22 mouse cellular contexts compared by ENCODE assay signal in genomic region chr11:66946922-66947321, GRCm38 (mm10). TPM values are rescaled to one million over a fixed set of nuclear protein-coding genes. Genes with fewer than 3 reads are reported as not detected.
DNase-seq lines count a peak whose midpoint lies in the region; ATAC-seq and TF ChIP-seq lines count a peak whose summit lies in the region.
"Had no signal": no experiment of that assay in that cellular context is flagged by ENCODE, and none has a peak within 500 bp of the region (broad histone marks: within the 10 kb centered on the region; RNA-seq: fewer than 3 reads in every experiment).

No protein-coding gene starts in this region.

- no peak for TF ChIP-seq EP300 in stomach, postnatal 0 days (optimal IDR thresholded peaks at IDR 0.05)

- TF ChIP-seq CTCF in lung, adult 2 months (IDR thresholded peaks at IDR 0.05; ENCODE audit: insufficient read depth, low read length), result no peak
- no peak for TF ChIP-seq CTCF in E14TG2a.4 (conservative IDR thresholded peaks at IDR 0.05; ENCODE audit: low read length)
- TF ChIP-seq CTCF in intestine, postnatal 0 days (IDR thresholded peaks at IDR 0.05; ENCODE audit: low read depth), result no peak
- TF ChIP-seq CTCF in stomach, postnatal 0 days (IDR thresholded peaks at IDR 0.05; ENCODE audit: low read depth), result no peak

- DNase-seq in lung, adult 2 months, result no peak
- DNase-seq in stomach, postnatal 0 days (ENCODE audit: low spot score), result peak; percentile 68
- no peak for DNase-seq in layer of hippocampus, postnatal 10 days (ENCODE audit: low spot score in 2 of 2)
- DNase-seq: adrenal gland, adult 8-10 months; adrenal gland, postnatal 36 days; cerebellum, adult 8-10 months; cerebellum, postnatal 25 days; gastrocnemius, postnatal 36 days; heart, adult 11 months; heart, postnatal 36 days had no signal

- no peaks in the 10 kb centered on the region for H3K27me3 ChIP-seq in lung, embryonic 15.5 days
- no peaks in the 10 kb centered on the region; the same call in 1 of the 2 replicates for H3K27me3 ChIP-seq in E14TG2a.4 (ENCODE audit: insufficient read depth, low read length)
- no peaks in the 10 kb centered on the region for H3K27me3 ChIP-seq in intestine, postnatal 0 days (replicated peaks; ENCODE audit: control insufficient read depth, insufficient read depth, low read length)
- H3K27me3 ChIP-seq in stomach, postnatal 0 days (ENCODE audit: control insufficient read depth, insufficient read depth, low read length), result no peaks in the 10 kb centered on the region
- H3K27me3 ChIP-seq: embryonic facial prominence, embryonic 12.5 days; forebrain, embryonic 15.5 days; heart, embryonic 13.5 days had no signal

- no peak for ATAC-seq in lung, embryonic 15.5 days (ENCODE audit: borderline replicate concordance, extremely low read depth, low FRiP score, low TSS enrichment)
- peak; percentile 41 for ATAC-seq in intestine, postnatal 0 days
- peak; percentile 81 for ATAC-seq in stomach, postnatal 0 days (ENCODE audit: low FRiP score, low TSS enrichment)
- ATAC-seq in megakaryocyte progenitor cell, adult 5-6 weeks (replicated peaks; ENCODE audit: poor library complexity), result no peak
- ATAC-seq: forebrain, embryonic 15.5 days had no signal

- no peak for TF ChIP-seq POLR2A in lung, adult 2 months (IDR thresholded peaks at IDR 0.05; ENCODE audit: borderline replicate concordance, extremely low read depth, low read depth, low read length)

- no peaks in the 10 kb centered on the region for H3K4me1 ChIP-seq in lung, embryonic 15.5 days
- no peaks in the 10 kb centered on the region for H3K4me1 ChIP-seq in lung, adult 2 months (ENCODE audit: control insufficient read depth, insufficient read depth, low read length)
- no peaks in the 10 kb centered on the region for H3K4me1 ChIP-seq in E14TG2a.4 (replicated peaks; ENCODE audit: low read depth, low read length)
- no peaks in the 10 kb centered on the region for H3K4me1 ChIP-seq in intestine, postnatal 0 days (replicated peaks; ENCODE audit: control insufficient read depth, insufficient read depth, low read length)
- no peaks in the 10 kb centered on the region for H3K4me1 ChIP-seq in stomach, postnatal 0 days (replicated peaks; ENCODE audit: control insufficient read depth, insufficient read depth)
- H3K4me1 ChIP-seq: embryonic facial prominence, embryonic 12.5 days; forebrain, embryonic 15.5 days; heart, embryonic 13.5 days had no signal

- no peak overlapping the region for H3K4me2 ChIP-seq in lung, embryonic 15.5 days
- H3K4me2 ChIP-seq in intestine, postnatal 0 days (replicated peaks; ENCODE audit: low read depth), result peak overlapping the region; percentile 51
- H3K4me2 ChIP-seq in stomach, postnatal 0 days (replicated peaks; ENCODE audit: low read depth), result 0 out of 2 replicates have a peak overlapping the region, but pooled peaks have one; percentile 9
- H3K4me2 ChIP-seq: embryonic facial prominence, embryonic 12.5 days; forebrain, embryonic 15.5 days; heart, embryonic 13.5 days had no signal

- H3K9ac ChIP-seq in lung, embryonic 15.5 days, result no peak overlapping the region
- 0 out of 2 replicates have a peak overlapping the region, but pooled peaks have one; percentile 34 for H3K9ac ChIP-seq in intestine, postnatal 0 days (ENCODE audit: low read depth, low read length)
- H3K9ac ChIP-seq in stomach, postnatal 0 days (ENCODE audit: low read length), result 0 out of 2 replicates have a peak overlapping the region, but pooled peaks have one; percentile 13
- H3K9ac ChIP-seq: embryonic facial prominence, embryonic 12.5 days; forebrain, embryonic 15.5 days; heart, embryonic 13.5 days had no signal

- 0 out of 2 replicates have a peak overlapping the region, but pooled peaks have one; percentile 27 for H3K27ac ChIP-seq in lung, embryonic 15.5 days
- H3K27ac ChIP-seq in intestine, postnatal 0 days (ENCODE audit: low read depth, low read length), result peak overlapping the region; percentile 65
- peak overlapping the region; percentile 78 for H3K27ac ChIP-seq in stomach, postnatal 0 days (replicated peaks)
- H3K27ac ChIP-seq: embryonic facial prominence, embryonic 12.5 days; forebrain, embryonic 15.5 days; heart, embryonic 13.5 days had no signal

- no peaks in the 10 kb centered on the region for H3K9me3 ChIP-seq in lung, embryonic 15.5 days
- peaks cover 36% of the 10 kb centered on the region for H3K9me3 ChIP-seq in E14TG2a.4 (ENCODE audit: low read length)
- H3K9me3 ChIP-seq in intestine, postnatal 0 days (ENCODE audit: control insufficient read depth), result no peaks in the 10 kb centered on the region
- H3K9me3 ChIP-seq in stomach, postnatal 0 days (ENCODE audit: control insufficient read depth, low read length), result no peaks in the 10 kb centered on the region
- H3K9me3 ChIP-seq: embryonic facial prominence, embryonic 12.5 days; forebrain, embryonic 15.5 days had no signal

- 61% methylated on average over 6 of the region's 6 CpGs for WGBS in lung, embryonic 15.5 days
- WGBS in lung, adult 2 months, result 60% methylated on average over 6 of the region's 6 CpGs
- 48% methylated on average over 6 of the region's 6 CpGs for WGBS in intestine, postnatal 0 days
- WGBS in stomach, postnatal 0 days, result 57% methylated on average over 6 of the region's 6 CpGs

- no peaks in the 10 kb centered on the region for H3K36me3 ChIP-seq in lung, embryonic 15.5 days
- H3K36me3 ChIP-seq in E14TG2a.4 (ENCODE audit: insufficient read depth, low read length), result 0 out of 2 replicates have a peak, but pooled peaks cover 3% of the 10 kb centered on the region
- no peaks in the 10 kb centered on the region for H3K36me3 ChIP-seq in intestine, postnatal 0 days (ENCODE audit: control insufficient read depth, insufficient read depth)
- H3K36me3 ChIP-seq in stomach, postnatal 0 days (ENCODE audit: control insufficient read depth, insufficient read depth, low read length), result no peaks in the 10 kb centered on the region
- H3K36me3 ChIP-seq: embryonic facial prominence, embryonic 12.5 days; forebrain, embryonic 15.5 days; heart, embryonic 13.5 days had no signal

- no peak overlapping the region for H3K4me3 ChIP-seq in lung, embryonic 15.5 days
- no peak overlapping the region for H3K4me3 ChIP-seq in lung, adult 2 months (replicated peaks; ENCODE audit: extremely low read depth, low read depth, low read length)
- H3K4me3 ChIP-seq in E14TG2a.4 (replicated peaks; ENCODE audit: low read length), result 0 out of 2 replicates have a peak overlapping the region, but pooled peaks have one; percentile 20
- H3K4me3 ChIP-seq in intestine, postnatal 0 days (ENCODE audit: low read depth, low read length), result no peak overlapping the region
- no peak overlapping the region for H3K4me3 ChIP-seq in stomach, postnatal 0 days (ENCODE audit: low read depth, low read length)
- H3K4me3 ChIP-seq: embryonic facial prominence, embryonic 12.5 days; forebrain, embryonic 15.5 days; heart, embryonic 13.5 days had no signal

RNA-seq across cellular contexts. Expression of gene Tmem238l, which starts 9.5 kb away (rescaled TPM):
- polyA plus RNA-seq in lung, embryonic 15.5 days (2015; fragmentation: Nextera tagmentation; extraction: Ambion mirVana), result not detected in 2 replicates
- polyA plus RNA-seq in lung, adult 2 months (2012; rRNA removed), result 0.14 and 0.27 TPM in 2 replicates
- 10.5 and 11.2 TPM in 2 replicates for polyA plus RNA-seq in intestine, postnatal 0 days (2015; fragmentation: Nextera tagmentation; extraction: Ambion mirVana)
- polyA plus RNA-seq in stomach, postnatal 0 days (2015; fragmentation: Nextera tagmentation; extraction: Ambion mirVana), result 21.4 and 24.8 TPM in 2 replicates
- total RNA-seq in layer of hippocampus, postnatal 10 days (2021), result not detected
- total RNA-seq in megakaryocyte progenitor cell, adult 5-6 weeks (2015), result not detected in 2 replicates
- total RNA-seq in megakaryocyte progenitor cell, adult 5-6 weeks (2017), result not detected in 2 replicates
- total RNA-seq: adrenal gland, adult 8-10 months; adrenal gland, postnatal 36 days; gastrocnemius, adult 8-10 months; gastrocnemius, postnatal 36 days; heart, postnatal 36 days had no signal
- polyA plus RNA-seq: C2C12; cortical plate, adult 2 months; embryonic facial prominence, embryonic 12.5 days; forebrain, embryonic 11.5 days; forebrain, embryonic 15.5 days; hindbrain, embryonic 11.5 days had no signal

RNA-seq across cellular contexts. Expression of gene Pirt, which starts 35.1 kb away (rescaled TPM):
- polyA plus RNA-seq in lung, embryonic 15.5 days (2015; fragmentation: Nextera tagmentation; extraction: Ambion mirVana), result 0.73 and 1.3 TPM in 2 replicates
- polyA plus RNA-seq in lung, adult 2 months (2012; rRNA removed), result 0.07 and 0.10 TPM in 2 replicates
- 4.0 and 4.7 TPM in 2 replicates for polyA plus RNA-seq in intestine, postnatal 0 days (2015; fragmentation: Nextera tagmentation; extraction: Ambion mirVana)
- polyA plus RNA-seq in stomach, postnatal 0 days (2015; fragmentation: Nextera tagmentation; extraction: Ambion mirVana), result 5.6 and 6.0 TPM in 2 replicates
- 1 to 10 TPM; 1.3 to 1.4 TPM for total RNA-seq in layer of hippocampus, postnatal 10 days (2021)
- not detected in 2 replicates for total RNA-seq in megakaryocyte progenitor cell, adult 5-6 weeks (2015)
- total RNA-seq in megakaryocyte progenitor cell, adult 5-6 weeks (2017), result not detected in 2 replicates
- polyA plus RNA-seq: C2C12; forebrain, embryonic 15.5 days had no signal

Comparison
In these comparisons a context has a peak if more than half of its experiments do, and no peak if none do; other contexts are left out.
1. ATAC-seq: peak in intestine, postnatal 0 days (single experiment) and stomach, postnatal 0 days (single experiment); none in lung, embryonic 15.5 days (single experiment) and megakaryocyte progenitor cell, adult 5-6 weeks (single experiment).
2. H3K27ac ChIP-seq: peak in every context shown above with its lines; median percentile 78 in stomach, postnatal 0 days; 65 in intestine, postnatal 0 days; 27 in lung, embryonic 15.5 days.